Mouse (Mus musculus): ENCODE results near the gene Fjx1. TPM values are rescaled to one million over a fixed set of nuclear protein-coding genes. Genes with fewer than 3 reads are reported as not detected.
A peak's percentile ranks its signal among the peaks of the same experiment; 100 is the strongest.

Gene Fjx1
- polyA plus RNA-seq, 1 experiment from 2014 or later, result 0.82 TPM

DNA sequence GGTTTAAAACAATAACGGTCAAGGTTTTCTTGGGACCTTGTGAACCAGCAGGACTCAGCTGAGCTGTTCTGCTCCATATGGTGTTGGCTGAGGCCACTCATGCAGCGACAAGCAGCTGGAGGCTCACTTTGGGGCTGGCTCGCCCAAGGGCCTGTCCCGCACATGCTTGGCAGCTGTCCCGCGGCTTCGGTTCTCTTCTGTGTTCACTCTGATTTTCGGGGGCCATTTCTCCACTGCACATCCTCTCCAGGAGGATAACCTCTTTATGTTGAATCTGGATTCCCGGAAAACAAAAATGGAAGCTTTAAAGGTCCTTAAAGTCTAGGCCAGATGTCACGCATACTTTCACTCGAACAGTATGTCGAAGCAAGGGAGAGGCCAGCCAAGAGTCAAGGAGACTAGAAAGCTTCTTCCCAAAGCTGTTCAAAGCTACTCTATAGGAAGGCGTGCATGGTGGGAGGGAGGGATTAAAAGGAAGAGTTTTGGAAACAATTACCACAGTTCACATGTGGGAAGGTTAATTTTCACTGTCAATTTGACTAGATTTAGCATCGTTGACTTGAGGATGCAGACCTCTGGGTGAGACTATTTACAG is 36.1 kb downstream of the Fjx1 start:
- DNase-seq, result no peak
- no peak overlapping the region for H3K4me3 ChIP-seq (replicated peaks)
- 77% methylated on average over 14 of the region's 14 CpGs for WGBS (ENCODE audit: insufficient replicate concordance)

GRCm38 (mm10) chr2:102412738-102413137 is 39.6 kb downstream of the Fjx1 start:
- no peak overlapping the region for H3K4me3 ChIP-seq (replicated peaks)
- H3K27ac ChIP-seq, result no peak overlapping the region
- DNase-seq (no peak), ATAC-seq (ENCODE audit: low read depth) (no peak)
- no peaks in the 10 kb centered on the region for H3K36me3 ChIP-seq
- no peaks in the 10 kb centered on the region for H3K27me3 ChIP-seq
- H3K9me3 ChIP-seq (replicated peaks), result no peaks in the 10 kb centered on the region
- WGBS (ENCODE audit: insufficient replicate concordance), result 17% methylated on average over 2 of the region's 2 CpGs
- no peak overlapping the region for H3K9ac ChIP-seq
- H3K4me2 ChIP-seq, result no peak overlapping the region
- H3K4me1 ChIP-seq (replicated peaks), result 0 out of 2 replicates have a peak, but pooled peaks cover 7% of the 10 kb centered on the region

More for the DNA sequence above, 36.1 kb downstream of the Fjx1 start:
- no peak for ATAC-seq (ENCODE audit: low read depth)
- no peaks in the 10 kb centered on the region for H3K36me3 ChIP-seq
- no peak overlapping the region for H3K4me2 ChIP-seq
- 0 out of 2 replicates have a peak, but pooled peaks cover 4% of the 10 kb centered on the region for H3K4me1 ChIP-seq (replicated peaks)
- no peaks in the 10 kb centered on the region for H3K27me3 ChIP-seq
- H3K27ac ChIP-seq, result no peak overlapping the region
- H3K9ac ChIP-seq, result no peak overlapping the region
- no peaks in the 10 kb centered on the region for H3K9me3 ChIP-seq (replicated peaks)

DNA sequence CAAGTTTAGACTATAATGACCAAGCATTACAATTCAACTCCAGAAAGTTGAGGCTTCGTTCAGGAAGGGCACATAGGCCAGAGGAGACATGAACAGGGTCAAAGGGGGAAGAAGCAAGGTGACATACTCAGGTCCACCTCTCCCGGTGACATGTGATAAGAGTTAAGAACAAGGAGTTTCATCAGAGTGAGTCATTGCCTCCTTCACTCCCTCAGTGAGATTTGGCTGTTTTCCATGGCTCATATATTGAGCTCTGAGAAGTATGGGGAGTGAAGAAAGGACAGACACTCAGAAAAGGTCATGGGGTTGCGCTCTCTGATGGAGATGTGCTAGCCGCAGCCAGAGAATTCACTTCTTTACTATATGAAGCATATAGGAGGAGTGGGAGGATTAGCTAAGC is 41.7 kb downstream of the Fjx1 start:
- Histone ChIP-seq H3K27ac (no peak overlapping the region), H3K27me3 (no peaks in the 10 kb centered on the region), H3K36me3 (no peaks in the 10 kb centered on the region), H3K4me3 (replicated peaks) (no peak overlapping the region), H3K9me3 (replicated peaks) (no peaks in the 10 kb centered on the region), H3K9ac (no peak overlapping the region), H3K4me2 (no peak overlapping the region), H3K4me1 (replicated peaks) (0 out of 2 replicates have a peak, but pooled peaks cover 7% of the 10 kb centered on the region)
- WGBS (ENCODE audit: insufficient replicate concordance), result 61% methylated on average over 4 of the region's 4 CpGs
- DNase-seq (no peak), ATAC-seq (ENCODE audit: low read depth) (no peak)

GRCm38 (mm10) chr2:102409741-102410140 is 42.6 kb downstream of the Fjx1 start:
- no peaks in the 10 kb centered on the region for H3K9me3 ChIP-seq (replicated peaks)
- no peaks in the 10 kb centered on the region for H3K36me3 ChIP-seq
- H3K4me3 ChIP-seq (replicated peaks), result no peak overlapping the region
- no peak overlapping the region for H3K27ac ChIP-seq
- ATAC-seq (ENCODE audit: low read depth), result no peak
- DNase-seq, result no peak
- WGBS (ENCODE audit: insufficient replicate concordance), result 74% methylated on average over 3 of the region's 3 CpGs
- no peaks in the 10 kb centered on the region for H3K27me3 ChIP-seq
- no peak overlapping the region for H3K9ac ChIP-seq
- no peak overlapping the region for H3K4me2 ChIP-seq
- H3K4me1 ChIP-seq (replicated peaks), result 0 out of 2 replicates have a peak, but pooled peaks cover 7% of the 10 kb centered on the region

- Histone ChIP-seq H3K4me2 (no peak within 1 kb of the TSS), H3K4me1 (replicated peaks) (0 out of 2 replicates have a peak, but pooled peaks cover 7% of the 10 kb centered on the region), H3K36me3 (no peaks in the 10 kb centered on the region), H3K4me3 (replicated peaks) (no peak within 1 kb of the TSS), H3K9me3 (replicated peaks) (no peaks in the 10 kb centered on the region), H3K27me3 (no peaks in the 10 kb centered on the region), H3K27ac (no peak within 1 kb of the TSS), H3K9ac (no peak within 1 kb of the TSS)
- DNase-seq (no peak), ATAC-seq (ENCODE audit: low read depth) (no peak)
- 52% methylated on average over 14 of the region's 14 CpGs for WGBS (ENCODE audit: insufficient replicate concordance)
Measured at GRCm38 (mm10) chr2:102407363-102408184, 44.7 kb downstream of the Fjx1 start, which contains the start of gene Trim44. Gene Trim44, minus strand, starts transcription at chr2:102407828.

GRCm38 (mm10) chr2:102406324-102407304 is 45.7 kb downstream of the Fjx1 start:
- no peaks in the 10 kb centered on the region for H3K9me3 ChIP-seq (replicated peaks)
- no peak overlapping the region for H3K27ac ChIP-seq
- 60% methylated on average over 4 of the region's 4 CpGs for WGBS (ENCODE audit: insufficient replicate concordance)
- H3K36me3 ChIP-seq, result no peaks in the 10 kb centered on the region
- H3K9ac ChIP-seq, result no peak overlapping the region
- 0 out of 2 replicates have a peak, but pooled peaks cover 3% of the 10 kb centered on the region for H3K4me1 ChIP-seq (replicated peaks)
- DNase-seq (no peak), ATAC-seq (ENCODE audit: low read depth) (no peak)
- no peaks in the 10 kb centered on the region for H3K27me3 ChIP-seq
- no peak overlapping the region for H3K4me2 ChIP-seq
- H3K4me3 ChIP-seq (replicated peaks), result no peak overlapping the region

GRCm38 (mm10) chr2:102403982-102404381 is 48.3 kb downstream of the Fjx1 start:
- Histone ChIP-seq H3K4me3 (replicated peaks) (no peak overlapping the region), H3K27me3 (no peaks in the 10 kb centered on the region), H3K27ac (no peak overlapping the region), H3K4me2 (no peak overlapping the region), H3K9ac (no peak overlapping the region), H3K9me3 (replicated peaks) (no peaks in the 10 kb centered on the region), H3K4me1 (replicated peaks) (peaks cover 24% of the 10 kb centered on the region), H3K36me3 (no peaks in the 10 kb centered on the region)
- ATAC-seq (ENCODE audit: low read depth) (no peak), DNase-seq (no peak)
- whole genome bisulfite sequencing (ENCODE audit: insufficient replicate concordance), result 78% methylated on average over 5 of the region's 5 CpGs

GRCm38 (mm10) chr2:102403306-102403705 is 49.0 kb downstream of the Fjx1 start:
- H3K36me3 ChIP-seq, result no peaks in the 10 kb centered on the region
- ATAC-seq (ENCODE audit: low read depth) (no peak), DNase-seq (no peak)
- no peak overlapping the region for H3K27ac ChIP-seq
- no peaks in the 10 kb centered on the region for H3K27me3 ChIP-seq
- H3K9me3 ChIP-seq (replicated peaks), result no peaks in the 10 kb centered on the region
- no peak overlapping the region for H3K9ac ChIP-seq
- H3K4me1 ChIP-seq (replicated peaks), result peaks cover 26% of the 10 kb centered on the region
- H3K4me2 ChIP-seq, result no peak overlapping the region
- no peak overlapping the region for H3K4me3 ChIP-seq (replicated peaks)
- WGBS (ENCODE audit: insufficient replicate concordance), result 67% methylated on average over 4 of the region's 4 CpGs

DNA sequence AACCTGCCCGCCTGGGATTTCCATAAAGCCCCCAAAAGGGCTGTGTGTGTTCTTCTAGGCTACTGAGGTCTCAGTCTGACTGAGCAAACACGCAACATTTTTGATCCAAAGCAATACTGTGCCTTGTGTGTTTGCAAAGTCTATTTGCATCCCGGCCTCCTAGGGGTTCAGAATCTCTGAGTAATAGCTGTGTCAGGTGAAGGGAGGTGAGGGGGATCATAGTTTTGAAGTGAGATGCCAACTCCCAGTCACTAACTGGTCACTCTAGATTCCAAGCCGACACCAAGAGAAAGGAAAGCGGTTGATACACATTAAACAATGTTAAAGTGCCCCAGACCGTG is 51.0 kb downstream of the Fjx1 start:
- ATAC-seq (ENCODE audit: low read depth) (no peak), DNase-seq (no peak)
- H3K9me3 ChIP-seq (replicated peaks), result no peaks in the 10 kb centered on the region
- H3K36me3 ChIP-seq, result no peaks in the 10 kb centered on the region
- H3K27ac ChIP-seq, result peak overlapping the region; percentile 36; the same call in 1 of the 2 replicates
- peak overlapping the region; percentile 79 for H3K9ac ChIP-seq
- peak overlapping the region; percentile 86 for H3K4me2 ChIP-seq
- peaks cover 41% of the 10 kb centered on the region for H3K4me1 ChIP-seq (replicated peaks)
- H3K4me3 ChIP-seq (replicated peaks), result peak overlapping the region; percentile 70
- 25% methylated on average over 6 of the region's 6 CpGs for WGBS (ENCODE audit: insufficient replicate concordance)
- H3K27me3 ChIP-seq, result no peaks in the 10 kb centered on the region

DNA sequence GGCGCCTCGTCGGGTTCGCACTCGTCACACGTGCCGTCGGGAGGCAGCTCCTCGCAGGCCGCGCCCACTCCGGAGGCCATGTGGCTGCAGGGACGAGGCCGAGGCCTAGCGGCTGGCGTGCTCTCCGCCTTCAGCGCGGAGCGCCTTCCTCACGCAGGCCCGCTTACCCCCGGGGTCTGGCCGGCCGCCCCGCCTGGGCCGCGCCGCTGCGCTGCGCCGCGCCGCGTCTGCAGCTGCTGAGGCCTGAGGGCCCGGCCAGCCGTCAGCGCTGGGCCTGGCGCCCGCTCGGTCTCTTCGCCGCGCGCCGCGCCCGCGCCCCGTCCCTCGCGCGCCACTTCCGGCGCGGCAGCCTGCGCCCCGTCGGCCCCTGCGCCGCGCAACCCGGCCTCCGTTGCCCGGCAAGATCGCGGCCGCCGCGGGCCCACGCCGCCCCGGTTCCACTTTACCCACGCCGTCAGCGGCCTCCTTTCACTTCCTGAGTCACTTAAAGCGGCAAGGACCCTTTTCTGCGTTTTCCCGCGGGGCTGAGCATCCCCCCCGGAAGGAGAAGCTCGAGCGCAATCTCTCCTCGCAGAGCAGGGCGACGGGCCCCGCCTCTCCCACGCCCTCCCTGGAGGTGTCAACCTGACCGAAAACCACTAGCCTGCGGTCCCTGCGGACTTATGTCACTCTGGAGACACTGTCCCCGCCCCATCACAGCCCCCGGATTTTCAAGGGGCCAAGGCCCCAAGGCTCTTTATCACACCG is 51.5 kb downstream of the Fjx1 start:
- Histone ChIP-seq H3K4me2 (peak overlapping the region; percentile 86), H3K36me3 (no peaks in the 10 kb centered on the region), H3K4me1 (replicated peaks) (peaks cover 43% of the 10 kb centered on the region), H3K9ac (peak overlapping the region; percentile 79), H3K27ac (peak overlapping the region; percentile 82), H3K27me3 (no peaks in the 10 kb centered on the region), H3K4me3 (replicated peaks) (peak overlapping the region; percentile 70), H3K9me3 (replicated peaks) (no peaks in the 10 kb centered on the region)
- under 1% methylated on average over 85 of the region's 94 CpGs for WGBS (ENCODE audit: insufficient replicate concordance)
- DNase-seq (peak; percentile 75), ATAC-seq (ENCODE audit: low read depth) (peak; percentile 92)
